Mouse (Mus musculus) lung, postnatal 0 days (tissue): Measurements from ENCODE around the gene Fam178b. TPM values are rescaled to one million over a fixed set of nuclear protein-coding genes. Genes with fewer than 3 reads are reported as not detected.
A peak's percentile ranks its signal among the peaks of the same experiment; 100 is the strongest.

Experiments used
- ATAC-seq: fragments of 200-750 bp; cut with Nextera tagmentation; 2 replicates; pipeline ENCODE4 v1.8.0; 2017; ENCODE audit warnings: moderate library complexity
- DNase-seq: peaks from one replicate; pipeline ENCODE4 v3.0.0-alpha.2; 2016; ENCODE audit warnings: low spot score
- H3K27ac ChIP-seq: fragments of 300-500 bp; sonication (generic); 2 replicates; pipeline ENCODE4 v1.5.1; 2014; ENCODE audit warnings: antibody characterized with exemption, mild to moderate bottlenecking, low read length, mixed read lengths
- H3K27me3 ChIP-seq: fragments of 300-500 bp; sonication (generic); replicated peaks from 2 replicates; pipeline ENCODE4 v1.6.1; 2014; ENCODE audit warnings: low read length, mixed read lengths; ENCODE audit not compliant: insufficient read depth
- H3K36me3 ChIP-seq: fragments of 300-500 bp; sonication (generic); 2 replicates; pipeline ENCODE4 v1.6.1; 2014; ENCODE audit warnings: low read length, mixed read lengths; ENCODE audit not compliant: insufficient read depth
- H3K4me1 ChIP-seq: fragments of 300-500 bp; sonication (generic); 2 replicates; pipeline ENCODE4 v1.6.1; 2014; ENCODE audit warnings: antibody characterized with exemption, low read depth, low read length, mixed read lengths; ENCODE audit not compliant: insufficient read depth
- H3K4me2 ChIP-seq: fragments of 300-500 bp; sonication (generic); replicated peaks from 2 replicates; pipeline ENCODE4 v1.6.1; 2014; ENCODE audit warnings: low read depth, mild to moderate bottlenecking, low read length, moderate library complexity, mixed read lengths
- H3K4me3 ChIP-seq: fragments of 300-500 bp; sonication (generic); 2 replicates; pipeline ENCODE4 v1.5.1; 2014; ENCODE audit warnings: low read depth, low read length
- H3K9ac ChIP-seq: fragments of 300-500 bp; sonication (generic); replicated peaks from 2 replicates; pipeline ENCODE4 v1.6.1; 2014; ENCODE audit warnings: low read depth, mild to moderate bottlenecking
- H3K9me3 ChIP-seq: fragments of 300-500 bp; sonication (generic); 2 replicates; pipeline ENCODE4 v1.6.1; 2016; ENCODE audit warnings: low read length, mixed read lengths
- CTCF ChIP-seq: IDR thresholded peaks from 2 replicates; pipeline ENCODE4 v1.5.1; 2016; ENCODE audit warnings: antibody characterized with exemption, mild to moderate bottlenecking
- EP300 ChIP-seq: IDR thresholded peaks from 2 replicates; pipeline ENCODE4 v1.6.1; 2016; ENCODE audit warnings: antibody characterized with exemption, mild to moderate bottlenecking, control low read depth
- WGBS: fragments of 180-500 bp; shearing (Covaris S2); extraction: QIAGEN DNeasy Blood & Tissue Kit; methylation state at CpG from one replicate; pipeline ENCODE4 v1.1.7; 2014; 5-methylcytosine and 5-hydroxymethylcytosine counted together
- polyA plus RNA-seq: library from polyadenylated mRNA; unstranded; fragments of >200 nt; fragmentation: Nextera tagmentation; extraction: Ambion mirVana; gene quantifications from 2 replicates; pipeline ENCODE4 v1.2.1, GENCODE M21; 2015

Gene Fam178b
- polyA plus RNA-seq, 1 experiment from 2014 or later = 5.1 TPM

DNA sequence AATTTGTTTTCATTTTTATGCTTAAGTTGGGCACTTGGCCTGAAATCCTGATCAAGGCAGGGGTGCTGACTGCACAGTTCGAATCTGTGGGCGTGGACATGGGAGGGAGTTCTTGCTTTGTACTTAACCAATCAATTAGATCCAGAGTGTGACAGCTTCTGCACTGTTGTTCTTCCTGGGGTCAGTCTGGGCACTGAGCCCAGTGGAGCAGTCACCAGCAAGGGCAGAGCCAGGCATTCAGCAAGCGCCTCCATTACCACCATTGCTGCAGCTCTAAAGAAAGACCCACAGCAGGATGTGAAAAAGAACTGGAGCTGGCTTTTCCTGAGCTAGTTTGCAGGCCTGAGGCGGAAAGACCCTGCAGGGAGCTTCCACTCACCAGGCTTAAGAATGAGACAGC, 86.9 kb downstream of the Fam178b start:
- WGBS = 24% methylated on average over 4 of the region's 4 CpGs
- Histone ChIP-seq H3K9me3 (no peaks in the 10 kb centered on the region), H3K27me3 (no peaks in the 10 kb centered on the region), H3K27ac (peak overlapping the region; percentile 71), H3K4me2 (no peak overlapping the region), H3K9ac (no peak overlapping the region), H3K4me1 (peaks cover 3% of the 10 kb centered on the region; the same call in 1 of the 2 replicates), H3K4me3 (no peak overlapping the region), H3K36me3 (no peaks in the 10 kb centered on the region)
- DNase-seq = peak; percentile 91
- ATAC-seq = peak; percentile 87
- TF ChIP-seq CTCF (no peak), EP300 (0 out of 2 replicates have a peak, but pooled peaks have one; percentile 4)

DNA sequence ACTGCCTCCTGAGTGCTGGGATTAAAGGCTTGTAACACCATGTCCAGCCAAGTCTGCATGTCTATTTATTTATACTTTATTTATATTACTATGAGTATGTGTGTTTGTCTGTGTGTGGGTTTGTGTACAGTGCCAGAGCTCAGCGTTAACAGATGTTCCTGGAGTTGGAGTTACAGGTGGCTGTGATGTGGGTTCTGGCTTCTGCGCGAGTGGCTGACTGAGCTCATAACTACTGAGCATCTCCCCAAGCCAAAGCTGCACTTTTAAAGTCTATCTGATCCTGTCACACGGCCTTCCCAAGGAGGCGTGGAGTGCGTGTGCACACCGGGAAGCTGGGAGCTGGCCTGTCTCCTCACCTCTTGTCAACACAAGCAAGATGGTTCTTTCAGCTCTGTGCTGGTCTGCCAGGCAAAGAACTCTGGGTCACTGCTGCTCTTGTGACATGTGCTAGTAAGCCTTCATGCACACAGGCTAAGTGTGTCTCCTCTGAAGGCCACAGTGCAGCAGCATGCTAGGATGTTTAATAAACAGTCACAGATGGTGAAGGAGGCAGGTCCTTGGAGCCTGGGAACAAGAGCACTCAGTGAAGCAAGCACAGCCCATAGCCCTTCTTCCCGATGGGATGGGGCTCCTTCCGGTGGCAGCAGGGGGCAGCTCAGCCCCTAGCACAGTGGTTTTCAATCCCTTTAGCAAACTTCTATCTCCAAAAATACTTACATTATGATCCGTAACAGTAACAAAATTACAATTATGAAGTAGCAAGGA, 87.6 kb downstream of the Fam178b start:
- Histone ChIP-seq H3K36me3 (no peaks in the 10 kb centered on the region), H3K9ac (no peak overlapping the region), H3K4me2 (no peak overlapping the region), H3K27me3 (no peaks in the 10 kb centered on the region), H3K9me3 (no peaks in the 10 kb centered on the region), H3K4me3 (no peak overlapping the region), H3K4me1 (peaks cover 3% of the 10 kb centered on the region; the same call in 1 of the 2 replicates), H3K27ac (peak overlapping the region; percentile 71; the same call in 1 of the 2 replicates)
- WGBS = 37% methylated on average over 10 of the region's 10 CpGs
- peak; percentile 36 for TF ChIP-seq CTCF
- TF ChIP-seq EP300 = no peak
- ATAC-seq (peak; percentile 75), DNase-seq (peak; percentile 66)

DNA sequence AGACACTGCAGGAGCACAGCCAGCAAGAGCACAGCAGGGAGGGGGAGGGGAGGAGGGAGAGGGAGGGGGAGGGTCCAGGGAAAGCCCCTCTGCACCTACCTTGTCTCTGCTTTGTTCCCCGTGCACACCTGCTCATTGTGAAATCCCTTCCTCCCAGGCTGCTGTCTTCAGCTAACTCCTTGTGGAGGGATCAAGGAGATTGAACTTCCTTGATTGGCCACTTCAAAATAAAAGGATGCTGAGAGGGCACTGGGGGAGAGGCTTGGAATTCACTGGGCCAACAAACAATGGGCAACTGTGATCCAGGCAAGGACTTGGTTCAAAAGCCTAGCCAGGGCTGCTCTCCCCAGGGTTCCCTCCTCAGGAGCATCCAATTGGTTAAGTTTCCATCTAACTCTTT, 89.9 kb downstream of the Fam178b start:
- no peak overlapping the region for H3K27ac ChIP-seq
- peaks cover 26% of the 10 kb centered on the region for H3K4me1 ChIP-seq
- DNase-seq (peak; percentile 70), ATAC-seq (peak; percentile 16)
- H3K27me3 ChIP-seq = no peaks in the 10 kb centered on the region
- H3K9me3 ChIP-seq = no peaks in the 10 kb centered on the region
- H3K9ac ChIP-seq = no peak overlapping the region
- no peak for TF ChIP-seq EP300
- no peak for TF ChIP-seq CTCF
- H3K4me2 ChIP-seq = no peak overlapping the region
- WGBS = 18% methylated on average over 1 of the region's 1 CpGs
- H3K36me3 ChIP-seq = no peaks in the 10 kb centered on the region
- no peak overlapping the region for H3K4me3 ChIP-seq

DNA sequence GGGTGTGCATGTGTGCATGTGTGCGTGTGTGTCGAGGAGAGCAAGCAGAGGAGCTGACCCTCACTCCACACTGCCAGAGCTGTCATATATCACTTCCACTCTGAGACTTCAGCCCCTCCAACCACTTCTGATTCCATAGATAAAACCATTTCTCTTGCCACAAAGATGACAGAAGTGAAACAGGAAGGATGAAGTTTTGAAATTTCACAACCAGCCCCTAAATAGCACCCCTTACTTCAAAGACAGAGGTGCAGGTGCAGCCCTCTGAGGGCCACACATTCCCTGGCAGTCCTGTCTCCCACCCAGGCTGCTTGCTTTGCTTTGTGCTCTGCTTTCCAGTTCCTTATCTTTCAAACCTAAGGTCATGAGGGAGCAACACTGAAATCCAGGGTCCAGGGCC, 91.6 kb downstream of the Fam178b start:
- DNase-seq (no peak), ATAC-seq (no peak)
- no peaks in the 10 kb centered on the region for H3K9me3 ChIP-seq
- no peaks in the 10 kb centered on the region for H3K27me3 ChIP-seq
- H3K4me1 ChIP-seq = peaks cover 26% of the 10 kb centered on the region
- WGBS = 57% methylated on average over 2 of the region's 2 CpGs
- H3K27ac ChIP-seq = no peak overlapping the region
- no peak overlapping the region for H3K4me3 ChIP-seq
- no peak overlapping the region for H3K4me2 ChIP-seq
- H3K9ac ChIP-seq = no peak overlapping the region
- no peak for TF ChIP-seq EP300
- TF ChIP-seq CTCF = no peak
- H3K36me3 ChIP-seq = no peaks in the 10 kb centered on the region

DNA sequence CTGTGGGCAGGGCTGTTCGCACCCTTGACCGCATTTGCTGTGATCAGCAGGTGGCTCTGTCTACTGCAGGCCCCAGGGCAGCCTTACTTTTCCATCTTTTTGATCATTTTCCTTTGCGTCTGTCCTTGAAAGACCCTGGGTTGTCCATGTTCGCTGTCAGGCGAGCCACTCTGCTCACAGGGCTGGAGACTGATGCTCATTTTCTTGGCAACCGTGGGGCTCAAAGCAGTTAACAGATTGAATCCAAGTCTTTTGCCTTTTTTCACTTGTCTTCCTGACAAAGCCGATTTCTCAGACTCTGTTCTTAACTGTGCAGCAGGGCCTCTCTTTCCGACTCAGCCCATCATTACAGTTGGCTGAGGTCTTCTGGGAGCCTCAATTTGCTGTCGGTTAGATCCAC, 92.3 kb downstream of the Fam178b start:
- TF ChIP-seq CTCF (no peak), EP300 (no peak)
- H3K9ac ChIP-seq = no peak overlapping the region
- no peak overlapping the region for H3K27ac ChIP-seq
- peaks cover 23% of the 10 kb centered on the region for H3K4me1 ChIP-seq
- ATAC-seq (no peak), DNase-seq (no peak)
- no peak overlapping the region for H3K4me3 ChIP-seq
- H3K9me3 ChIP-seq = no peaks in the 10 kb centered on the region
- no peak overlapping the region for H3K4me2 ChIP-seq
- no peaks in the 10 kb centered on the region for H3K27me3 ChIP-seq
- H3K36me3 ChIP-seq = no peaks in the 10 kb centered on the region
- 75% methylated on average over 9 of the region's 9 CpGs for WGBS

DNA sequence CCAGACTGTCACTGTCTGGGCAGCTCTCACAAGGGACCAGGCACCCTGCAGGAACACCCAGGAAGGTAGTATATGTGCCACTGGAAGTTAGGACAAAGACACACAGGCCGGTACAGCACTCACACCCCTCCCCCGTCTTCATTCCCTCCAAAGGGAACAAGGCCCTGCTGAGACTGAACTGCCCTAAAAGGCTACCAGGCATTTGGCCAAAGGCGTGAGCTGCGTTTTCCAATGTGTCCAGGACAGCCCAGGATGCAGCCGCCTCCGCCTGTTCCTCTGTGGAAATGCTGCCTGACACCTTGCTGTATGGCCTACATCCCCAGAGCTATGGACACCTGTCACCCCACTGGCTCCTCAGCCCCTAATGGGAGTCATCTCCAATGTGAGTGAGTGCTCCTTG, 93.5 kb downstream of the Fam178b start:
- Histone ChIP-seq H3K27ac (peak overlapping the region; percentile 62), H3K9me3 (no peaks in the 10 kb centered on the region), H3K9ac (no peak overlapping the region), H3K27me3 (no peaks in the 10 kb centered on the region), H3K4me1 (peaks cover 23% of the 10 kb centered on the region), H3K36me3 (no peaks in the 10 kb centered on the region), H3K4me2 (no peak overlapping the region), H3K4me3 (no peak overlapping the region)
- WGBS = 28% methylated on average over 6 of the region's 6 CpGs
- DNase-seq = peak; percentile 67
- TF ChIP-seq CTCF = peak; percentile 17; the same call in 1 of the 2 replicates
- TF ChIP-seq EP300 = no peak
- peak; percentile 70 for ATAC-seq
